Mouse (Mus musculus): ENCODE results near the gene Olfr1410. TPM values are rescaled to one million over a fixed set of nuclear protein-coding genes. Genes with fewer than 3 reads are reported as not detected.

Olfr1410 gene
- polyA plus RNA-seq, 1 experiment from 2014 or later, result not detected

- peaks cover 29% of the 10 kb centered on the region for H3K4me1 ChIP-seq
- H3K36me3 ChIP-seq, result peaks cover 5% of the 10 kb centered on the region
- H3K9ac ChIP-seq, result no peak overlapping the region
- no peak overlapping the region for H3K4me3 ChIP-seq
- 0 out of 2 replicates have a peak, but pooled peaks cover 7% of the 10 kb centered on the region for H3K27me3 ChIP-seq
- H3K9me3 ChIP-seq, result no peaks in the 10 kb centered on the region
- no peak overlapping the region for H3K27ac ChIP-seq
- no peak for ATAC-seq (ENCODE audit: low FRiP score, low read depth)
- 81% methylated on average over 4 of the region's 4 CpGs for WGBS
- H3K4me2 ChIP-seq (replicated peaks), result no peak overlapping the region
These were observed 38.1 kb downstream of the Olfr1410 start for GRCm38 (mm10) chr1:92643691-92644090.

- H3K4me2 ChIP-seq (replicated peaks), result no peak overlapping the region
- H3K9me3 ChIP-seq, result no peaks in the 10 kb centered on the region
- no peak for ATAC-seq (ENCODE audit: low FRiP score, low read depth)
- peaks cover 30% of the 10 kb centered on the region for H3K4me1 ChIP-seq
- no peak overlapping the region for H3K27ac ChIP-seq
- H3K27me3 ChIP-seq, result 0 out of 2 replicates have a peak, but pooled peaks cover 7% of the 10 kb centered on the region
- H3K36me3 ChIP-seq, result no peaks in the 10 kb centered on the region
- WGBS, result 79% methylated on average over 5 of the region's 5 CpGs
- no peak overlapping the region for H3K4me3 ChIP-seq
- H3K9ac ChIP-seq, result no peak overlapping the region
These were observed 39.3 kb downstream of the Olfr1410 start for GRCm38 (mm10) chr1:92644916-92645315.

- 42% methylated on average over 2 of the region's 2 CpGs for WGBS
- no peak overlapping the region for H3K4me3 ChIP-seq
- no peak for ATAC-seq (ENCODE audit: low FRiP score, low read depth)
These were observed 40.5 kb downstream of the Olfr1410 start for GRCm38 (mm10) chr1:92646111-92646510.

GRCm38 (mm10) chr1:92646601-92647000 is 41.0 kb downstream of the Olfr1410 start:
- no peak overlapping the region for H3K27ac ChIP-seq
- peaks cover 16% of the 10 kb centered on the region; the same call in 1 of the 2 replicates for H3K4me1 ChIP-seq
- 53% methylated on average over 7 of the region's 7 CpGs for WGBS
- peak overlapping the region; percentile 19; the same call in 1 of the 2 replicates for H3K9ac ChIP-seq
- H3K9me3 ChIP-seq, result no peaks in the 10 kb centered on the region
- 0 out of 2 replicates have a peak, but pooled peaks cover 7% of the 10 kb centered on the region for H3K27me3 ChIP-seq
- H3K36me3 ChIP-seq, result no peaks in the 10 kb centered on the region
- no peak overlapping the region for H3K4me3 ChIP-seq
- ATAC-seq (ENCODE audit: low FRiP score, low read depth), result no peak
- H3K4me2 ChIP-seq (replicated peaks), result no peak overlapping the region

More at GRCm38 (mm10) chr1:92646111-92646510, 40.5 kb downstream of the Olfr1410 start:
- no peak overlapping the region; the same call in 1 of the 2 replicates for H3K9ac ChIP-seq
- no peaks in the 10 kb centered on the region for H3K36me3 ChIP-seq
- no peak overlapping the region for H3K4me2 ChIP-seq (replicated peaks)
- no peaks in the 10 kb centered on the region for H3K9me3 ChIP-seq
- no peak overlapping the region for H3K27ac ChIP-seq
- H3K27me3 ChIP-seq, result 0 out of 2 replicates have a peak, but pooled peaks cover 7% of the 10 kb centered on the region
- peaks cover 18% of the 10 kb centered on the region for H3K4me1 ChIP-seq

GRCm38 (mm10) chr1:92647026-92647425 is 41.4 kb downstream of the Olfr1410 start:
- no peak for ATAC-seq (ENCODE audit: low FRiP score, low read depth)

GRCm38 (mm10) chr1:92647752-92648151 is 42.2 kb downstream of the Olfr1410 start:
- no peak overlapping the region for H3K4me3 ChIP-seq
- peaks cover 9% of the 10 kb centered on the region; the same call in 1 of the 2 replicates for H3K4me1 ChIP-seq
- 0 out of 2 replicates have a peak, but pooled peaks cover 7% of the 10 kb centered on the region for H3K27me3 ChIP-seq
- WGBS, result 9% methylated on average over 8 of the region's 8 CpGs
- ATAC-seq (ENCODE audit: low FRiP score, low read depth), result peak; percentile 13; the same call in 1 of the 2 replicates
- no peak overlapping the region for H3K9ac ChIP-seq
- H3K9me3 ChIP-seq, result no peaks in the 10 kb centered on the region
- H3K4me2 ChIP-seq (replicated peaks), result peak overlapping the region; percentile 19; the same call in 1 of the 2 replicates
- no peak overlapping the region for H3K27ac ChIP-seq
- H3K36me3 ChIP-seq, result no peaks in the 10 kb centered on the region

More at GRCm38 (mm10) chr1:92647026-92647425, 41.4 kb downstream of the Olfr1410 start:
- H3K27ac ChIP-seq, result no peak overlapping the region
- H3K4me2 ChIP-seq (replicated peaks), result no peak overlapping the region
- no peaks in the 10 kb centered on the region for H3K9me3 ChIP-seq
- peaks cover 16% of the 10 kb centered on the region; the same call in 1 of the 2 replicates for H3K4me1 ChIP-seq
- H3K36me3 ChIP-seq, result no peaks in the 10 kb centered on the region
- no peak overlapping the region for H3K9ac ChIP-seq
- H3K27me3 ChIP-seq, result 0 out of 2 replicates have a peak, but pooled peaks cover 7% of the 10 kb centered on the region
- no peak overlapping the region for H3K4me3 ChIP-seq
- 70% methylated on average over 4 of the region's 4 CpGs for WGBS

GRCm38 (mm10) chr1:92648197-92648596 is 42.6 kb downstream of the Olfr1410 start:
- H3K4me2 ChIP-seq (replicated peaks), result peak overlapping the region; percentile 19; the same call in 1 of the 2 replicates

GRCm38 (mm10) chr1:92648673-92649072 is 43.1 kb downstream of the Olfr1410 start, which contains the start of gene Otos:
Gene Otos, minus strand, starts transcription at chr1:92648841.
- H3K9ac ChIP-seq, result no peak within 1 kb of the TSS
- no peaks in the 10 kb centered on the region for H3K9me3 ChIP-seq
- peak; percentile 48; the same call in 1 of the 2 replicates for ATAC-seq (ENCODE audit: low FRiP score, low read depth)
- H3K27me3 ChIP-seq, result 0 out of 2 replicates have a peak, but pooled peaks cover 7% of the 10 kb centered on the region
- H3K36me3 ChIP-seq, result no peaks in the 10 kb centered on the region
- H3K27ac ChIP-seq, result no peak within 1 kb of the TSS
- 22% methylated on average over 8 of the region's 8 CpGs for WGBS
- no peak within 1 kb of the TSS for H3K4me3 ChIP-seq
- H3K4me1 ChIP-seq, result 0 out of 2 replicates have a peak, but pooled peaks cover 9% of the 10 kb centered on the region
- H3K4me2 ChIP-seq (replicated peaks), result peak within 1 kb of the TSS; percentile 19; the same call in 1 of the 2 replicates

More at GRCm38 (mm10) chr1:92648197-92648596, 42.6 kb downstream of the Olfr1410 start:
- 46% methylated on average over 10 of the region's 10 CpGs for WGBS
- H3K36me3 ChIP-seq, result no peaks in the 10 kb centered on the region
- H3K27me3 ChIP-seq, result 0 out of 2 replicates have a peak, but pooled peaks cover 7% of the 10 kb centered on the region
- H3K4me3 ChIP-seq, result no peak overlapping the region
- H3K9ac ChIP-seq, result no peak overlapping the region
- no peak overlapping the region for H3K27ac ChIP-seq
- 0 out of 2 replicates have a peak, but pooled peaks cover 9% of the 10 kb centered on the region for H3K4me1 ChIP-seq
- no peak for ATAC-seq (ENCODE audit: low FRiP score, low read depth)
- H3K9me3 ChIP-seq, result no peaks in the 10 kb centered on the region

GRCm38 (mm10) chr1:92651467-92651866 is 45.9 kb downstream of the Olfr1410 start:
- no peak for ATAC-seq (ENCODE audit: low FRiP score, low read depth)
- no peak overlapping the region for H3K27ac ChIP-seq
- no peaks in the 10 kb centered on the region for H3K9me3 ChIP-seq
- H3K27me3 ChIP-seq, result 0 out of 2 replicates have a peak, but pooled peaks cover under 1% of the 10 kb centered on the region
- H3K4me1 ChIP-seq, result 0 out of 2 replicates have a peak, but pooled peaks cover 9% of the 10 kb centered on the region
- H3K9ac ChIP-seq, result no peak overlapping the region
- no peaks in the 10 kb centered on the region for H3K36me3 ChIP-seq
- WGBS, result 63% methylated on average over 3 of the region's 3 CpGs
- no peak overlapping the region for H3K4me3 ChIP-seq
- H3K4me2 ChIP-seq (replicated peaks), result no peak overlapping the region

GRCm38 (mm10) chr1:92653179-92653578 is 47.6 kb downstream of the Olfr1410 start:
- H3K27ac ChIP-seq, result no peak overlapping the region
- no peak for ATAC-seq (ENCODE audit: low FRiP score, low read depth)
- H3K9ac ChIP-seq, result no peak overlapping the region
- no peaks in the 10 kb centered on the region for H3K36me3 ChIP-seq
- WGBS, result 89% methylated on average over 3 of the region's 3 CpGs
- H3K27me3 ChIP-seq, result no peaks in the 10 kb centered on the region
- 0 out of 2 replicates have a peak, but pooled peaks cover 6% of the 10 kb centered on the region for H3K4me1 ChIP-seq
- no peaks in the 10 kb centered on the region for H3K9me3 ChIP-seq
- H3K4me3 ChIP-seq, result no peak overlapping the region
- no peak overlapping the region for H3K4me2 ChIP-seq (replicated peaks)

- Histone ChIP-seq H3K27ac (no peak overlapping the region), H3K4me1 (no peaks in the 10 kb centered on the region), H3K9ac (no peak overlapping the region), H3K27me3 (no peaks in the 10 kb centered on the region), H3K4me2 (replicated peaks) (no peak overlapping the region), H3K4me3 (no peak overlapping the region), H3K9me3 (no peaks in the 10 kb centered on the region), H3K36me3 (no peaks in the 10 kb centered on the region)
- 61% methylated on average over 2 of the region's 2 CpGs for WGBS
- no peak for ATAC-seq (ENCODE audit: low FRiP score, low read depth)
These were observed 49.1 kb downstream of the Olfr1410 start for GRCm38 (mm10) chr1:92654676-92655075.

GRCm38 (mm10) chr1:92657025-92657820 is 51.6 kb downstream of the Olfr1410 start:
- WGBS, result 65% methylated on average over 11 of the region's 11 CpGs
- no peak overlapping the region for H3K4me2 ChIP-seq (replicated peaks)

More at GRCm38 (mm10) chr1:92657025-92657820, 51.6 kb downstream of the Olfr1410 start:
- ATAC-seq (ENCODE audit: low FRiP score, low read depth), result no peak
- no peaks in the 10 kb centered on the region for H3K9me3 ChIP-seq
- no peak overlapping the region for H3K27ac ChIP-seq
- no peak overlapping the region for H3K9ac ChIP-seq
- no peaks in the 10 kb centered on the region for H3K36me3 ChIP-seq
- H3K27me3 ChIP-seq, result no peaks in the 10 kb centered on the region
- no peak overlapping the region for H3K4me3 ChIP-seq
- no peaks in the 10 kb centered on the region for H3K4me1 ChIP-seq

Data from limb, embryonic 13.5 days (tissue).